Mouse (Mus musculus) left cerebral cortex, adult 8-10 months (tissue): ENCODE results near the gene Hyou1. TPM values are rescaled to one million over a fixed set of nuclear protein-coding genes. Genes with fewer than 3 reads are reported as not detected.
"Not testable (repeated sequence)": the region's sequence is repeated elsewhere in the genome, so short reads cannot be mapped to it uniquely, and the experiment has no call there.

Experiments
- DNase-seq, 2 experiments: peaks; one replicate each; pipeline ENCODE4 v3.0.0; 2022; ENCODE audit warnings: low spot score in 2 of 2
- total RNA-seq, 4 experiments: library from RNA; stranded (reverse); gene quantifications; 2 replicates each; pipeline ENCODE4 v1.2.4; 2022

Gene Hyou1
- 100 to 1,000 TPM; 106 to 115 (median 112) TPM for total RNA-seq

DNA sequence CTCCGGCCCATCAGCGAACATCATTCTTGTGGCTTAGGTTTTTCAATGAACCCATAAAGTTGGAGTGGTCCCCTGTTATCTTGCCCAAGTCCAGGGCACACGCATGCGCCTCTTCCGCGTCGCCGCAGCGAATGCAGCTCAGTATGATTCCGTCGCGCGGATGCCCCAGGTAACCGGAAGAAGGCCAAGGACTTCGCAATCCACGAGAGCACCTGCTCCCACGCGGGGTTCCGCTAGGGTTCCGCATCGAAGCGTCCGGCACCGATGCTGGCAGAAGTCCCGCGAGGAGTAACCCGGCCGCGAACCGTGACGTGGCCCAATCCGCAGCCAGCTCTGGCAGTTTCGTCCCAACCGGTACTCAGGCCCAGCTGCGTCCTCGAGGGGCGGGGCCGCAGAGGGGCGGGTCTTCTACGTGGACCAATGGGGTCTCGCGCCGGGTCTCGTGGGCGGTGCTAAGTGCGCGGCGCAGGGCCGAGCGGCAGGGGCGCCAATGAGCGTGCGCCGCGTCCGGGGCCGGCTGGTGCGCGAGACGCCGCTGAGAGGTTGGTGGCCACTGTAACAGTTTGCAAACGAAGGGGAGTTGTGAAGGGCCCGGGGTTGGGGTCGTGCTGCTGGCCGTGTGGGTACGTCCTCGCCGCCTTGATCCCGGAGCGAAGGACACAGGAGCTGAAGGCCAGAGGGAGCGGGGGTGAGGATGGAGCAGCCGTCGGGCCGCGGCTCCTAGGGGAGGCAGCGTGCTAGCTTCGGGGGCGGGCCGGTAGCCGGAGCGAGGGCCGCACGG is at the start of gene Hyou1:
TSS of gene Hyou1 (plus strand) at position 437 of the 781 bp plus-strand sequence.
- DNase-seq: peak; percentile 98

DNA sequence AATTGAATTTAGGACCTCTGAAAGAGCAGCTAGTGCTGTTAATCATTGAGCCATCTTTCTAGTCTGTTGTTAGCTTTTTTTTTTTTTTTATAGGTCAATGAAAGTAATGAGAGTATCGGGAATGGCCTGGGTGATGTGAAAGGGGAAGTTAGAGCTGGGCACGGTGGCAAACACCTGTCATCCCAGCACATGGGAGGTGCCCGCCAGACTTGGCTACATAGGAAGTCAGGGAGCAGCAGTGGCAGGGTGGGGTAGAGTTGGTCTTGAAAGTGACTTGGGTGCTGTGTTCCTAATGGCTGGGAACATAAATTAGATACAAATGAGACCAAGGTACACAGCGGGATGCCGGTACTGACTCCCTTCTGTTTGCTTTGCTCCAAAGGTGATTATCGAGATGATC is 48.6 kb upstream of the Hyou1 start:
- DNase-seq: no peak

DNA sequence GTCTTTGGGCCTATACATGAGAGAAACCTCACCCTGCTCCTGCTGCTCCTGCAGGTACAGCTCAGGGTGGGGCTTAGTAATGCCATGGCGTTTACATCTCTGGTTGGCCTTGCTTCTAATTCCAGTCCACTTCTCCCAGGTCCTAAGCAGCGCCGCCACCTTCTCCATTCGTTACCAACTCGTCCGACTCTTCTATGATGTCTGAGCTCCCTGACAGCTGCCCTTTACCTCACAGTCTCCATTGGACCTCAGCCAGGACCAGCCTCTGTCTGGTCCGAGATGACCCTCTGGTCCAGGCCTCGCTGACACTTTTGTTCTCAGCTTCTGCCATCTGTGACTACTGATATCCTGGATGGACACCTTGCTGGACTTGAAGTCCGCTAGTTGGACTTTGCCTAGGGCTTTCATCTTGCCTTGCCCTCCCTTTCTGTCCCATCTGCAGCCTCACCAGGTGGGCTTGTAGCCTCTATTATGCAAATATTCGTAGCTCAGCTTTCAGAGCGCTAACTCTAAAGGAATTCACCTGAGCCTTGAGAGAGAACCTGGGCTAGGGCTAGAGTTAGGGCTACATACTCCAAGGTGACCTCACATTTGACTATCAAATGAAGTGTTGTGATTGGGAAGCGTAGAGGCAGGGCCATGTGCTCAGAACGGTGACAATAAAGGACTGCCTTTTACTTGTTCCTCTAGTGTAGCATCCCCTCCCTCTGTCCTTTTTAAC is 46.2 kb upstream of the Hyou1 start:
- DNase-seq: no peak

DNA sequence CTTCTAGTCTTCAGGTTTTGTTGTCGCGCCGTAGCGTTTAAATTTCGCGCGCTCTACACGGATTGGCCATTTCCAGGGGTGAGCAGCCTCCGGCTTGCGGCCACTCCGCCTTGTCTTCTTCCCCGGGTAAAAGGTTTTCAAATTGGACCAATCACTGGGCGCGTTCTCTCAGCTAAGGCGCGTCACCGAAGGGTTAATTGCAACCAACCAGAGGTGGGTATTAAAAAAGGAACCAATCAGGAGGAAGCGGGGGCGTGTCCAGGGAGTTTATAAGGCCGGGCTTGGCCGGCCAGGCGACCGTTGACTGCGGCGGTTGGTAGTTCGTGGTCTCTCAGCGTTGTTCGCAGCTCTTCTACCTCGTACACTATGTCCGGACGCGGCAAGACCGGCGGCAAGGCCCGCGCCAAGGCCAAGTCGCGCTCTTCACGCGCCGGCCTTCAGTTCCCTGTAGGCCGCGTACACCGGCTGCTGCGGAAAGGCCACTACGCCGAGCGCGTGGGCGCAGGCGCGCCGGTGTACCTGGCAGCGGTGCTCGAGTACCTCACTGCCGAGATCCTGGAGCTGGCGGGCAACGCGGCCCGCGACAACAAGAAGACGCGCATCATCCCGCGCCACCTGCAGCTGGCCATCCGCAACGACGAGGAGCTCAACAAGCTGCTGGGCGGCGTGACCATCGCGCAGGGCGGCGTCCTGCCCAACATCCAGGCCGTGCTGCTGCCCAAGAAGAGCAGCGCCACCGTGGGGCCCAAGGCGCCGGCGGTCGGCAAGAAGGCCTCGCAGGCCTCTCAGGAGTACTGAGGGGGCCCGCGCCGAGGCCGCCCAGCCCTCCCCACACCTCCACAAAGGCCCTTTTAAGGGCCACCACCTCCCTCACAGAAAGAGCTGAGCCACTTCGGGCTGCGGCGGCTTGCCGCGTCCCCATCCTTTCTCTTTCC is 44.6 kb upstream of the Hyou1 start, which contains the start of gene H2afx:
TSS of gene H2afx (plus strand) at position 299 of the 935 bp plus-strand sequence.
- peak; percentile 99 for DNase-seq

DNA sequence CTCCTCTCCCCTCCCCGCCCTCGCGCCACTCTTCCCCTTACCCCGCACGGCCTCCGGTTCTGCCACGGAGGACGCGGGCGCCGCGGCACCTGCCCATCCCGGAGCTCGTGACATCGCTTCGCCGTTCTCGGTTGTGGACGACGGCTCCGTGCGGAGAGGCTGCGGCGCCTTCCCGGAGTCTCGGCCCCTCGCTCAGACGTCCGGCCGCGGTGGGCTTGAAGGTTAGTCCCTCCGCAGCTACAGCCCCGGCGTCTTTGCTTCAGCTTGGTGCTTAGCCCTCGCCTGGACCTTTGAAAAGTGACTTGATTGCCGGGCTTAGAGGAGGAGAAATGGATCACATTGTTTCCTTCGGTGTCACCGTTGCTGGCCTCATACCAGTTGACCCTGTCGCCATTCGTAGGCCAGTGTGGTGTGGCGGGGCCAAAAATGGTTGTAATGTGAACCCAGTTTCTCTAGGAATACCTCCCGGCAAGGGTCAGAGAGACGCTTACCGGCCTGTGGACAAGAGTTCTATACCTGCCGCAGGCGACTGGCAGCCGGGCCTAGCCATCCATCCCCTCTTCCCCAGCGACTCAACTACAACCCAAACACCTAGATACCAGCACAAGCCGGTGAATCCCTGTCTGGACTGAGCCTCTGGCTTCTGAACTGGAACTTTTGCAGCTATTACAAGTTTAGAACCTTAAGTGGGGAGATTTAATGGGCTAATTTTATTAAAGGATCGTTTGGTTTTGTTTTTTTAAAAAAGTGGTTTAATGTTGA is 43.8 kb upstream of the Hyou1 start:
- no peak for DNase-seq

DNA sequence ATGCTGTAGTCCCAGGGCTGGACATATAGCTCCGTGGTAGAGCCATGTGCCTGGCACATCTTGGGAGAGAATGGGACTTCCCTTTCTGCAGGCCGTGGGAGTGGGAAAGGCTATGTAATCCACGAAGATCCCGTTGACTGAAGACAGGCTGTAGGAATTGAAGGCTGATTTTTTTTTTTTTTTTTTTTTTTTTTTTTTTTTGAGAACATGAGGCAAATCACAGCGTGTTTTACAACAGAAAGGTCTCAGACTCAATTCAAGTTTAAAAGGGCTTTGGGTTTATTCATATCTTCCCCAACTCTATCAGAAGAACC is 43.2 kb upstream of the Hyou1 start:
- DNase-seq: no peak

DNA sequence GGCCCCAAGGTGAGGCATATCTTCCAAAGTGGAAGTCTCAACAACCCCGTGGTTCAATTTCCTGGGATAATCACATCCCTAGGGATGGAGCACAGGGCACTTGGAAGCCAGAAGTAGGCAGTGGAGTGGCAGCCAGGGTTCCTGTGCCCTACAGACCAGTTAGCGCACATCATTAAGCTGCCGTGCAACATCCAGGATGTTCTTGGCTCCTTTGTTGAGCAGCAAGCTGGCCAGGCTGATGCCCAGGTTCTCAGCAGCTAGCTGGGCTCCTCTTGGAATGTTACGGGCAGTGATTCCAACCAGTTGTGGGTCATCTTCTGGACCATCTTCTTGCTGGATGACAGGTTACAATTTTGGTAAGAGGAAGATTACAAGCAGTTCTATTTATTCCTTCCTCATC is 42.8 kb upstream of the Hyou1 start:
- not testable (repeated sequence) for DNase-seq

DNA sequence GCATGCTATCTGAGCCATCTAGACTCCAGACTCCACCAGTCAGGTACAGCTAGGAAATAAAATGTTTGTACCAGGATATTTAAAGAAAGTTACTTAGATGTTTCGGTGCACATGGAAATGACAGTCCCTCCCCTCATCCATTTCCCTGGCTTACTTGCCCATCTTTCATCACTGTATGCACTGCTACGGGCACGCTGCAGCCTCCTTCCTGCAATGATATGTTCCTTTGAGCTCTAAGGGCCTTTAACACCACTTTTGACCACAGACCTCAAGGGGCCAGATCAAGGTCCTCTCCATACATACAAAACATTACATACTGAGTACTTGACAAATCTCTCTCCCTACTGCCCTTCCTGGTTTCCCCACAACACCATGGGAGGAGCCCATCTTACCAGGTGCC is 42.3 kb upstream of the Hyou1 start:
- DNase-seq: no peak

DNA sequence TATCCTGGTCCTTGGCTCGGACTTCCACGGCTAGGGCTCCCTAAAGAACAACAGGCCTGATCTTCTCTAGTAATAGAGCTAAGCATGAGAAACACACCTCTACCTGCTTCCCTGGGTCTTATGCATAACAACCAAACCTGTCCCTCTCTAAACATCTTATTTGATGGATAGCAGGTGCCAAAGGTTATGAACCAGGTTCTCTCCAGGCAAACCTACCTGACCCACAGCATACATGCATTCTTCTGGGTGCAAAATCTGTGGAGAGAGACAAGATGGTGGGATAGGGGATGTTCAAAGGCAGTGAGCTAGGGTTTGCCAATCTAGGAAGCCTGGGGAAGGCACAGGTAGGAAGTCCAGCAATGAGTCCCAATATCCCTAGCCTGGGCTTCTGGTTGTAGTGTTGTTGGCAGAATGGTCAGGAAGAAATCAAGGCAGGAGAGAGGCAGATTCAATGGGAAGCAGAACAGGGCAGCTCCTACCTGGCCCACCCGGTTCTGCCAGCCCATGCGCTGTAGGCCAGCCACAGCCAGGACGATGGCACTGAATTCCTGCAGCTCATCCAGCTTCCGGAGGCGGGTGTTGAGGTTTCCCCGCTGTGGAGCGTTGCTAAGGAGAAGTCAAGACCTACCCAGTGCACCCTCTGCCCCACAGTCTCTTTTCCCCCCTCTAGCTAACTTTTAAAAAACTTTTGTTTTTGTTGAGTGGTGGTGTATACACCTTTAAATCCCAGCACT is 41.7 kb upstream of the Hyou1 start:
- no peak for DNase-seq

DNA sequence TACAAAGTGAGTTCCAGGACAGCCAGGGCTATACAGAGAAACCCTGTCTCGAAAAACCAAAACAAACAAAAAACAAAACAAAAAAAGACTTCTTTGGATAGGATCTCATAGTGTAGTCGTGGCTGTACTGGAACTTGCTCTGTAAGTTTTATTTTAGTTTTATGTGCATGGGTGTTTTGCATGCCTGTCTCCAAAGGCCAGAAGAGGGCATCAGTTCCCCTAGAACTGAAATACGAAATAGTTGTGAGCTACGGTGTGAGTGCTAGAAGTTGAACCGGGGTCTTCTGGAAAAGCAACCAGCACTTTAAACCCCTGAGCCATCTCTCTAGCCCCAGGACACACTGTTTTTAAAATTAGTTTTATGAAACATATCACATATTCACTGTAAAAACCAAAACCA is 40.7 kb upstream of the Hyou1 start:
- no peak for DNase-seq

DNA sequence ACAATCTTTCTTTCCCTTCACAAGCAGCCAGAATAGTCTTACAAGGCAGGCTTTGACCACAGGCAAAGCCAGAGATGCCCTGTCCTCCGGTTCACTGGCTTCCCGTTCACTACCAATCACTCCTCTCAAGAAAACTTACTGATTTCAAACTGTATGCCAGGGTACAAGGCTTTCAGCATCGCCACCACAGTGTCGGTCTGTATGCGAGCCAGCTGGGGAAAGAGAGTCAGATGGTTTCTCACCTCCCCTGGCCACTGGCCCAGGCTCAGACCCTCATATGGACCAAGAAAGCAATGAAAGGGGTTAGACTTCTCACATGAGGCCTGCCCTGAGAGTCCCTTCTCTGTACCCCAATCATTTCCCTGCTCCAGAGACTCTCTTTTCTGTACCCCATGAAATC is 37.8 kb upstream of the Hyou1 start:
- DNase-seq: no peak

DNA sequence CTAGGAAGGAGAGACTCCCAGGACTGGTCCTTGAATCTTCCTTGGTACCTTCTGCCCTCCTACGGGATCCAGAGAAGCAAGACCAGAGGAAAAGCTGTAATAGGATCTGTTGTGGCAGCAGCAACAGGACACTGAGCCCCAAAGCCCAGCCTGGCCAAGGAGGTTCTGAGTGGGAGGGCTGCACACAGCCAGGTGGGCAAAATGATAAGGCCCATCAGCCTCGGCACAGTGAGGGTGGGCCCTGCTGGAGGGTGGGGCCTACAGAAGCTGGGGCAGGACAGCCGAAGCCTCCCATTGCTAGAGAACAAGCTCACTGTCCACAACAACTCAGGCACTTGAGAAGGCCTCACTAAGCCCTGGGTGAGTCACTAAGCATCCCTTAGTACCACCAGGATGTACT is 37.1 kb upstream of the Hyou1 start:
- no peak for DNase-seq

DNA sequence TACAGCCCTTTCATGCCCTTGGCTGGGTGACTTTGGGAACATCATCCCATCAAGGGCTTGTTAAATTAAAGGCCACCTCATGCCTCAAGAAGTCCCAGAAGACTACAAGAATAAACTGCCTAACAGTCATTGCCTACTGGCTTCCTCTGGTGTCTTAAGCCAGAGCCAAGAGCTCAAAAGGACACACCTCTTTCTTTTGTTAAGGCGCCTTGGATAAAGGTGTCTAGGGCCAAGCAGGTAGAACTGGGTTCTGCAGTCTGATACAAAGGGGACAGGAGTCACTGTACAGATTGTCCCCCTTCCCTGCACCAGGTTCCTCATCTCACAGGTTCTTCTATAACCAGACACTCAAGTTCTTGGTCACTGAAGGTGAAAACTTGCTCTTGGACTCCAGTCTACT is 36.7 kb upstream of the Hyou1 start:
- no peak for DNase-seq

DNA sequence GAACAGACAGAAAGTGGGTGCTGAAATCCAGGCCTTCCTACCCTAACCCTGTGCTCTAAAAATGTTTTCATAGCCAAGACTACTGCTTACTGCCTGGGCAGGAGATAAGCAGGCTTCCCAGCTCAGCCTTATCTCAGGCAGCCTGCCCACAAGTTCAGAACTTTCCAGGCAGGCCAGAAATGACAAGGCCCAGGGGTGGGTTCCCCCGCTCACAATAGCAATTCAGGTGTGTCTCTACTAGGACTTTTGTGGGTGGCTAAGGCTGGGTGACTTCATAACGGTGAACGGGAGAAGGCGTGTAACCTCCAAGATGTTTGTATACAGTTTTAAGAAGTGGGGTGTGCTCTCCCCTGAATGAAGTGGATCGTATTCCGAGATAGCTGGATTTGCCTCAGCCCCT is 36.0 kb upstream of the Hyou1 start:
- no peak for DNase-seq

DNA sequence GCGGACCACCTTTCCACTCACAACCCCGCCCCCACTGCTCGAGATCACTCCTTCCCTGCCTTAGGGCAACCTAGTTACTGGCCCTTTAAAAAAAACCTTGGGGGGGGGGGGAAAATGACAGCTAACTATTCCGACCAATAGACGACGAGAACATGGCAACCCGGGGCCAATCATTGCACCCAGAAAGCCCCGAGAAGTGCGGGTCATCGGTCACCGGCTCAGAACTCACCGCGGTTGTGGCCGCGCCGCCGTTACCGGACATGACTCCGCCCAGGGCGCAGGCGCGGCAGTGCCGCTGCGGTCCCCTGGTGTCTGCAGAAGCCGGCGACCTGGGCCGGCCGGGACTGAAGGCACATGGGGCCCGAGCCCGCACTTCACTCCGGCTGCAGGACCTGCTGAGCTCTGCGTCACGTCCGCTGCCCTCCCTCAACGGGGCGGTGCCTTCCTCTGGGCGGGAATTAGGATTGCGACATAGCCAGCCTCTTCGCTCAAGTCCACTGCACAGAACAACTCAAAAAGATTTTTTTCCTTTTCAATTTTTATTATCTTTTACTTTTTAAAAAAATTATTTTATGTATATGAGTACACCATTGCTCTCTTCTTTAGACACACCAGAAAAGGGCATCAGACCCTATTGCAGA is 35.4 kb upstream of the Hyou1 start, which contains the start of gene Hmbs:
TSS of gene Hmbs (minus strand) at position 448 of the 641 bp plus-strand sequence.
- peak; percentile 67 to 83 for DNase-seq

DNA sequence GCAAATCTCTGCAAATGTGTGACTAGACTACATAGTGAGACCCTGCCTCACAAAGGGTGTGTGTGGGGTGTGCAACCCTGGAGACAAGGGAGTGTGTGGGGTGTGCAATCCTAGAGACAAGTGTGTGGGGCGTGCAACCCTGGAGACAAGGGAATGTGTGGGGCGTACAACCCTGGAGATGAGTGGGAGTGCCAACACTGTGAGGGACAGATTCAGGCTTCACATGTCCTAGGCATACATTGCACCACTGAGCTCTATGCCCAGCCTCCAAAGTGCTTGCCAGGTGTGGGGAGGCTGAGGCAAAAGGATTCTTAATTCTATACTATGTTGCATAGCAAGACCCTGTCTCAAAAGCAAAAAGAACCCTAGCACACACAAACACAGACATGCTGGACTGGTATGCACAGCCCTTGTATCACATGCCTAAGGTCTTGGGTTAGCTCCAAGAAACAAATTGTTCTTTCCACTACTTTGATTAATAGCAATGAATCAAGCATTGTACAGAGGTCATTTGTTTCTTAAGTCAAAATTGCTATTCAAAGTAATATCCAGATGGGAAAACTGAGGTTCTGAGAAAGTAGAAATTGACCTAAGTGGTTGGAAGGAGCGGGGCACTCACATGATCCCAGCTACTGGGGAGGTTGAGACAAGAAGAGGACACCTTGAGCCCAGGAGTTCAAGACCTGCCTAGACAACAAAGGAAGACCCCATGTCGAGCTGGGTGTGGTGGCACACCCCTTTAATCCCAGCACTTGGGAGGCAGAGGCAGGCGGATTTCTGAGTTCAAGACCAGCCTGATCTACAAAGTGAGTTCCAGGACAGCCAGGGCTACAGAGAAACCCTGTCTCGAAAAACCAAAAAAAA is 33.5 kb upstream of the Hyou1 start:
- peak in 1 of 2 experiments; percentile 50 for DNase-seq

DNA sequence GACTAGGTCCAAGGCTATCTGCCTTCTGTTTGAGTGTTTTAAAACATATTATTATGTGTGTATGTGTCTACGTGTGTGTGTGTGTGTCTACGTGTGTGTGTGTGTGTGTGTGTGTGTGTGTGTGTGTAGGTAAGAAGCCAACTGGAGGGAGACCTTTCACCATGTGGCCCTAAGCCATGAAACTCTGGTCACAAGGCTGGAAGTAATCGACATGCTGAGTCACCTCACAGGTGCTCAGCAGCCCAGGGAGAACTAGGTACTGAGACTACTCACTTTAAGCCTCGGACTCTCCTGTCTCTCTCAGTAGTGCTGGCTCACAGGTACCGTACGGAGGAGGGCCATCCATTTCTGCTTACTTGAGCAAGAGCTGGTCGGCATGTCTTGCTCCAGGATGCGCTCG is 32.1 kb upstream of the Hyou1 start:
- DNase-seq: no peak

DNA sequence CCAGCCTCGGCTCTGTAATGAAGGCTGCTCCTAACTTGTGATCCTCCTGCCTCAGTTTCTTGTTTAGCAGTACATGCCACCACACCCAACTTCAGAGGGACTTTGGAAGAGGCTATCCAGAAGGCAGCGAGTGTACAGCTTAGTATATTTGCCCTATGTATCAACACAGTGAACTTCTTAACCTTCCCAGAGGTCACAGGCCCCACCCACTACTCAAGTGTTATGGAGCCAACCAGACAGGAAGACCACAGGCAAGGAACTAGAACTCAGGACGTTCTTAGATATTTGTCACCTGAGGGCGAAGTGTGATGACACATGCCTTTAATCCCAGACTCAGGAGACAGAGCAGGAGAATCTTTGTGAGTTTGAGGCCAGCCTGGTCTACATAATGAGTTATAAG is 31.7 kb upstream of the Hyou1 start:
- DNase-seq: no peak

DNA sequence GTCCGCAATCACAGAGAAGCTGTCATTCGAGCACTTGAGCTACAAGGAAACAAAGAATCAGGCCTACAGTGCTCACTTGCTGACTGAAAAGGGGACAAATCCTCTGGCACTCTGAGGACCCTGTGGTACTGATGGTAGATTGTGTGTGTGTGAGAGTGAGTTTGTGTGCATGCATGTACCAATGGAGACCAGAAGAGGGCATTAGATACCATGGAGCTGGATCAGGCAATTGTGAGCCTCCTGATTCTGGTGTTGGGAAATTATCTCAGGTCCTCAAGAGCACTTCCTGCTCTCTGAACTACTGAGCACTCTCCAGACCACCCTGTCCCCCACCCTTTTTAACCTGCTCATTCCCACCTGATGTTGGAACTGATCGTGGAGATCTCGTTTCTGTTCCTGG is 30.7 kb upstream of the Hyou1 start:
- no peak for DNase-seq
